Mouse (Mus musculus) kidney, adult 10 weeks (tissue): ENCODE results near the gene C87436. TPM values are rescaled to one million over a fixed set of nuclear protein-coding genes. Genes with fewer than 3 reads are reported as not detected.

Source experiments
- polyA plus RNA-seq: library from polyadenylated mRNA; stranded (reverse); fragments of 350-450 nt; fragmentation: Illumina TruSeq; extraction: RNeasy Lipid Tissue Mini Kit (QIAGEN cat#74804); gene quantifications from one replicate; pipeline ENCODE4 v1.2.3, GENCODE M21; 2014; ENCODE audit warnings: low read depth, low replicate concordance

The C87436 gene
- polyA plus RNA-seq: 13.9 TPM

GRCm38 (mm10) chr6:86438272-86439118 lies at the start of gene C87436:
TSS of gene C87436 (plus strand) at chr6:86438374.

DNA sequence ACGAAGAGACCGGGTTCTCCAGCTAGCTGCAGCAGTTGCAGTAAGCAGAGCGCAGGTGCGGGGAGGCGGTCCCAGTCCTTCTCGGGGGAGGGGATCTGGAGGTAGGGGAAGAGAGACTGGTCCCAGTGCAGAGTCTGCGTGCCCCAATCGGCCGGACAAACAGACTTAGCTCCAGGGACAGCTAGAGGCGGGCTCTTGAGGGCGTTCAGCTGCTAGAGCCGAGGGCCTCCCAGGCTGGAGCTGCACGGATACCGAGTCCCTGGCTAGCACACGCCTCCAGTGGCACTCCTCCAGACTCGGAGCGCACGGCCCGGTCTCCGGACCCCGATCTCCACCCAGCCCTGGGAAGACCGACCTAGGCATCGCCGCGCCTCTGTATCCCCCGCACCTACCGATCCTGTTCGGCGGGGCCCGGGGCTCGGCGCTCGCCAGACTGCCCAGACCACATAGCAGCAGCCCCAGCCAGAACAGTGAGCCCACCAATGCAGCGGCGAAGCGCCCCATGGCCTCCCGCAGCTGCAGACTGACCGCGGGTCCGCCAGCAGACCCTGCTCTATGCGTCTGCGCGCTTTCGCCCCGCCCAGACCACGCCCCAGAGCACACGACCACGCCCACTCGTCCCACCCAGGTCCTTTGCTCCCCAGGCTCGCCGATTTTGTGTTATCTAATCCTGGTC lies 41.5 kb upstream of the C87436 start, which contains the start of gene Pcyox1:
Gene Pcyox1 (minus strand): TSS at position 574 of the 676 bp plus-strand sequence.

DNA sequence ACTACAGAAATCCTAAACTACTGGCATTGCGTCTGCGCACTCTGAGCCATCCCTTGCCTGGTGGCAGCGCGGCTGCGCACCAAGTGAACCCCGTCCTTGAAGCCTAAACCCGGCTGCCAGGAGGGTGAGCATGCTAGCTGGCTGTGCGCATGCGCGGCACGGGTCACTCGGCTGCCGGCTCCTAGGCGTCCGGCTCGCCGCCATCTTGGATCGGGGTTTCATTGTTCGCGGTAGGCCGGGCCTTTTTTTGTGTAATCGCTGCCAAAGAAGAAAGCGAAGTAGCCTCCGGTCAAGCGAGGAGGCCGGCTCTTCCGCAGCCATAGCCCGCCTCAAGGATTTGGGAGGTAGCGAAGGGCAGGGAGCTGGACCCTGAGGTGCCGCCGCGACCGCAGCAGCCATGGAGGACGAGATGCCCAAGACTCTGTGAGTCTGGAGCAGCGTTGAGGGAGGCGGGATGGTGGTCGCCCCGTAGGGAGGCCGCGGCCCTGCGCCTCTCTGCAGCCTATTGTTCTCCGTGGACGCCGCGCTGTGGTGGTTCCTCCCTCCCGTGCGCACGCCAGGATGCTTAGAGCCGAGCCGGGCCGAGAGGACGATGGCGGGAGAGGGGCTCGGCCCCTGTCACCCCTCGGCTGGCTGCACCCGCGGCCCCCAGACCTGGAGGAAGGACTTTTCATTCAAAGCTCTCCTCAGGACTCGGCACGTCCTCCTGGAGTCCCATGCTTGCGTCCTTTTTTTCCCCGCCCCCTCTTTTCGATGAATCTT lies 33.9 kb upstream of the C87436 start, which contains the start of gene Tia1:
Gene Tia1 (plus strand): TSS at position 120 of the 762 bp plus-strand sequence.

GRCm38 (mm10) chr6:86426358-86426757 lies 11.8 kb upstream of the C87436 start, which contains the start of gene Gm44790:
TSS of gene Gm44790 (plus strand) at chr6:86426658.

Other genes with a start within 250 kb of the C87436 start
- gene Tgfa, start 243.2 kb upstream of the C87436 start, polyA plus RNA-seq: 2.3 TPM
- 79.4 TPM for gene Fam136a, start 72.7 kb upstream of the C87436 start, polyA plus RNA-seq
- 10.8 TPM for gene Snrpg, start 67.1 kb upstream of the C87436 start, polyA plus RNA-seq
- 138 TPM for gene Pcyox1, start 41.2 kb upstream of the C87436 start, polyA plus RNA-seq
- gene Tia1, start 34.2 kb upstream of the C87436 start, polyA plus RNA-seq: 46.9 TPM
- gene Gm44790, start 11.7 kb upstream of the C87436 start, polyA plus RNA-seq: not detected
- 101 TPM for gene Pcbp1, start 87.9 kb downstream of the C87436 start, polyA plus RNA-seq
- not detected for gene Asprv1, start 189.8 kb downstream of the C87436 start, polyA plus RNA-seq
- gene Mxd1, start 230.8 kb downstream of the C87436 start, polyA plus RNA-seq: 4.8 TPM
- 151 TPM for gene Snrnp27, start 246.1 kb downstream of the C87436 start, polyA plus RNA-seq